Mouse (Mus musculus): ENCODE results near the gene Itgb5. TPM values are rescaled to one million over a fixed set of nuclear protein-coding genes. Genes with fewer than 3 reads are reported as not detected.

The Itgb5 gene
- polyA plus RNA-seq, 1 experiment, result 36.7 TPM

GRCm38 (mm10) chr16:33859988-33860700 is 30.7 kb downstream of the Itgb5 start:
- peak; percentile 90 for DNase-seq (ENCODE audit: low read depth)
- TF ChIP-seq POLR2A (IDR thresholded peaks at IDR 0.05; ENCODE audit: borderline replicate concordance, extremely low read depth, insufficient read depth, insufficient read length, poor library complexity, severe bottlenecking) (no peak), CTCF (IDR thresholded peaks at IDR 0.05; ENCODE audit: borderline replicate concordance, extremely low read depth, insufficient read depth, insufficient read length) (peak; percentile 47)

DNA sequence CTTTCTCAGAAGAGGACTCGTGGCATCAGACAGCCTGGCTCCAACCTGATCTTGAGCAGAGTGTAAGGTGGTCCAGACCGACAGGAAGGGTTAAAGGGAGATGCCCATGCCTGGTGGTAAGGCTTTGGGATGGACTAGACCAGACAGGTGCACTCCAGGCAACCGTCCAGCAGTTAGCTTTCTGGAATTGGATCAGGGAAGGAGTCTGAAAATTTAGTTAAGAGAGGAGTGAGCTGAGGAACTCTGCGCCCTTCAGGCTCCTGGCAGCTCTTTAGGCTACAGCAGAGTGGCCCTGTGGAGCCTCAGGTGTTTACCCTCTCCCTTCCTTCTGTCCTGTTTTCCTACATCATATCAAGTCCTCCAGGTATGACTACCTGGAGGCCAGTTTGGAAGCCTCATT is 32.9 kb downstream of the Itgb5 start:
- DNase-seq (ENCODE audit: low read depth), result no peak
- no peak for TF ChIP-seq POLR2A (IDR thresholded peaks at IDR 0.05; ENCODE audit: borderline replicate concordance, extremely low read depth, insufficient read depth, insufficient read length, poor library complexity, severe bottlenecking)
- no peak for TF ChIP-seq CTCF (IDR thresholded peaks at IDR 0.05; ENCODE audit: borderline replicate concordance, extremely low read depth, insufficient read depth, insufficient read length)

DNA sequence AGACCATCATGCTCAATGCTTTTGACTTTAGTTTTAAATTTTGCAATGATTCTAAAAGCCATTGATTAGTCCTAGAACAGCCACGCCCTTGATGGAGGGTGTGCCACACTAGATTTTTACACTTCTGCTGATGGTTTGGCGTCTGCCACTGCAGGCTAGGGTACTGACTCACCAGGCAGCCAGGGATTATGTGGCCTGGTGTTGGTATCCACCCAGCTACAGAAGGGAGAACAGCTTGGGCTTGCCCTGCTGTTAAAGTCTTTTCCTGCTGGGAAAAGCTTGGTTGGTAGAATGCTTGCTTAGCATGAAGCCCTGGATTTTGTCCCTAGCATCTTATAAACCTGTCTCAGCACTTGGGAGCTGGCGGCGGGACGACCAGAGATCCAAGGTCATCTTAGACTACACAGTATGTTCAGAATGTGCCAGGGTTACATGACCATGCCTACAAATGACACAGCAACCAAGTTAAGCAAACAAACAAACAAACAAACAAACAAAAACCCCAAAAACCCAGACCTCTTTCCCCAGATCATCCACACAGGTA is 33.8 kb downstream of the Itgb5 start:
- no peak for DNase-seq (ENCODE audit: low read depth)
- TF ChIP-seq CTCF (IDR thresholded peaks at IDR 0.05; ENCODE audit: borderline replicate concordance, extremely low read depth, insufficient read depth, insufficient read length) (no peak), POLR2A (IDR thresholded peaks at IDR 0.05; ENCODE audit: borderline replicate concordance, extremely low read depth, insufficient read depth, insufficient read length, poor library complexity, severe bottlenecking) (no peak)

DNA sequence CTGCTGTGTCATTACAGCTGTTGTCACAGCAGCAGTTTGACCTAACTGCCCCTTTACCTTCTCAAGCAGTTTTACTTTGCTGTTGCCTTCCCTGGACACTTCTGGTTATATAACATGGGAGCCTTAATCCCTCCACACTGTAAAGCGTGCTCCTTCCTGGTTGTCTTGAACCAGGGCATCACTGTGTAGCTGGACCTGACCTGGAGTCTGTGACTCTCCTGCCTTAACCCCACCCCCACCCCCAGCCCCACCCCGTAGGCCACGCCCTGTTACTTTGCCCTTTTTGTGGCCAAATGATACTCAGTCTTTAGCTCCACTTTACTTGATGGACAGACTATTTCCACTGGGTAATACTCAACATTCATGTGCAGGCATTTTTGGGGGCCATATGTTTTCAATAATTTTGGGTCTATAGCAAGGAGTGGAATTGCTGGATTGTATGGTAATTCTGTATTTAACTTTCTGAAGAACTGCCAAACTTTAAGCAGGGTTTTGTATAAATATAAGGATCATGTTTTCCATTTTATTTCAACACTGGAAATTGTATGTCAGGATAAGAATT is 40.8 kb downstream of the Itgb5 start:
- TF ChIP-seq POLR2A (IDR thresholded peaks at IDR 0.05; ENCODE audit: borderline replicate concordance, extremely low read depth, insufficient read depth, insufficient read length, poor library complexity, severe bottlenecking) (no peak), CTCF (IDR thresholded peaks at IDR 0.05; ENCODE audit: borderline replicate concordance, extremely low read depth, insufficient read depth, insufficient read length) (no peak)
- DNase-seq (ENCODE audit: low read depth), result no peak

GRCm38 (mm10) chr16:33870988-33871758 is 41.7 kb downstream of the Itgb5 start:
- TF ChIP-seq POLR2A (IDR thresholded peaks at IDR 0.05; ENCODE audit: borderline replicate concordance, extremely low read depth, insufficient read depth, insufficient read length, poor library complexity, severe bottlenecking) (no peak), CTCF (IDR thresholded peaks at IDR 0.05; ENCODE audit: borderline replicate concordance, extremely low read depth, insufficient read depth, insufficient read length) (no peak)
- DNase-seq (ENCODE audit: low read depth), result peak; percentile 75

DNA sequence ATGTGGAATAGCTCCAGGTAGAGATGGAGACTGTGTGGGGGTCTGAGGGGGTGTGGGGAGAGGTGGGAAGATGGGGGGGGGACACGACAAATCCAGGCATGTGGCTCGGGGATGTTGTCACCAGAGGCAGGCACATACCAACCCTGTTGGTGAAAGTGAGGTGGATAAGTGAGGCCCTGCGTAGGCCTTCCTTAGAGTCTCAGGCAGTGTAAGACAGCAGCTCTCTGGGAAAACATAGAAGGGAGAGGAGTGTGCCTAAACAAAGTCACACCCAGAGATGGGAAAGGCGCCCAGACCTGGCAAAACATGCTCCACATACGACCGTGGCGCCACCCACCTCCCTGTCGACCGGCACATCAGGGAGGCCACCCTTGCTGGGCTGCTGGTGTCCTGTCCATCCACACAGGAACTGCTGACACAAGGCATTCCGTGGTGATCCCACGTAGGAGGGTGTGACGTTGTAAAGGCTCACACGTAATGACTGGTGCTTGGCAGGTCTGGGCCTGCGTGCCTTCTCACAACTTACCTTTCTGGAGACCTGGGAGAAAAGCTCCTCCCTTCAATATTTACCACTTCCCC is 42.5 kb downstream of the Itgb5 start:
- no peak for TF ChIP-seq POLR2A (IDR thresholded peaks at IDR 0.05; ENCODE audit: borderline replicate concordance, extremely low read depth, insufficient read depth, insufficient read length, poor library complexity, severe bottlenecking)
- TF ChIP-seq CTCF (IDR thresholded peaks at IDR 0.05; ENCODE audit: borderline replicate concordance, extremely low read depth, insufficient read depth, insufficient read length), result no peak
- DNase-seq (ENCODE audit: low read depth), result peak; percentile 15

DNA sequence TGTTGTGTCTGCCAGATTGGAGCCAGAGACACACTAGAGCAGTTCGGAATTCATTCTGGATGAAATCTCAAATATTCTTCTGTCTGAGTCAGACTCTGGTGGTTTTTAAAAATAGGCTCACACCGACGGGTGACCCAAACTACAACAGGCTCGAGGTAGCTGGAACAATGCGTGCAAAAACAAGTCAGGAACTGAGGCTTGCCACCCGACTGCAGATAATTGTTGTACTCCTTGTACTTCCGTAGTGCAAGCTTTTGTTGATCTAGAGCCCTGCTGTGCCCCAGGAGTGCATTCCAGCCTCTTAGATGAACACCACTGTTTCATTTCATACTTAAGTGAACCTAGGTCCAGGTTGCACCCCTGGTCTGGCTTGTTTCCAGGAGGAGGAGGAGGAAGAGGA is 43.8 kb downstream of the Itgb5 start:
- TF ChIP-seq POLR2A (IDR thresholded peaks at IDR 0.05; ENCODE audit: borderline replicate concordance, extremely low read depth, insufficient read depth, insufficient read length, poor library complexity, severe bottlenecking) (no peak), CTCF (IDR thresholded peaks at IDR 0.05; ENCODE audit: borderline replicate concordance, extremely low read depth, insufficient read depth, insufficient read length) (no peak)
- no peak for DNase-seq (ENCODE audit: low read depth)

DNA sequence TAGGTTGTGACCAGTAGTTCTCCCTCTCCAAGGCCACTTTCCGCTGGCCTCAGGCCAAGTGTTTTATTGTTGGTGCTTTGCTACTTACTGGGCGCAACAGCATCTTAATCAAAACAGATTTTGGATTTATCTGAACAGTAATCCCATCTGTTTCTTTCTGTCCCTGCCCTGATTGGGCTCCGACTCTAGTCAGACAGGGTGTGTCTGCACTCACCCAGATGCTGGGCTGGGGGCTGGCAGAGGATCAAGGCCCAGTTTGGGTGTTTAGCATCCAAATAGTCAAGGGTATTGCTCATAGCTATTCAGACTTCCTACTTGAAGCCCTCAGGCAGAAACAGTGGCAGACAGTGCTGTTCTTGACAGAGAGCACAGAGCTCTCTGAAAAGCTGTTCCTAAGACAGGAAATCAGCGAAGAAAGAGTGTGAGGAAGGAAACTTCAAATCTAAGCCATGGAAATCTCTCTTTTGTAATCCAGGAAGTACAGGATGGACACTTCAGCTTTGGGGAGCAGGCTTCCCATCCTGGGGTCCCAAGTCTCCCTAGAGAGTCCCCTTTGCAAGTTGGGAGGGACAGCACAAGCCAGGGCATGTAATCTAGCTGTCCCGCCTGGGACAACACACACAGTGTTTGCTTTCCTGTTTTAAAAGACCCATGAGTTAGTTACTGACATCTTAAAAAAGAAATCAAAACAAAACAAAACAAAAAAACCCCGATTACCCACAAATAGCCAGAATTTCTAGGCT is 48.7 kb downstream of the Itgb5 start:
- DNase-seq (ENCODE audit: low read depth), result peak; percentile 90
- TF ChIP-seq CTCF (IDR thresholded peaks at IDR 0.05; ENCODE audit: borderline replicate concordance, extremely low read depth, insufficient read depth, insufficient read length) (no peak), POLR2A (IDR thresholded peaks at IDR 0.05; ENCODE audit: borderline replicate concordance, extremely low read depth, insufficient read depth, insufficient read length, poor library complexity, severe bottlenecking) (no peak)

GRCm38 (mm10) chr16:33879031-33879430 is 49.6 kb downstream of the Itgb5 start:
- TF ChIP-seq CTCF (IDR thresholded peaks at IDR 0.05; ENCODE audit: borderline replicate concordance, extremely low read depth, insufficient read depth, insufficient read length) (no peak), POLR2A (IDR thresholded peaks at IDR 0.05; ENCODE audit: borderline replicate concordance, extremely low read depth, insufficient read depth, insufficient read length, poor library complexity, severe bottlenecking) (no peak)
- DNase-seq (ENCODE audit: low read depth), result peak; percentile 36

GRCm38 (mm10) chr16:33879556-33879955 is 50.1 kb downstream of the Itgb5 start:
- DNase-seq (ENCODE audit: low read depth), result peak; percentile 68
- TF ChIP-seq POLR2A (IDR thresholded peaks at IDR 0.05; ENCODE audit: borderline replicate concordance, extremely low read depth, insufficient read depth, insufficient read length, poor library complexity, severe bottlenecking) (no peak), CTCF (IDR thresholded peaks at IDR 0.05; ENCODE audit: borderline replicate concordance, extremely low read depth, insufficient read depth, insufficient read length) (no peak)

Data from brain, embryonic 14.5 days (tissue).